Mouse (Mus musculus): ENCODE results near the gene Olfr695. TPM values are rescaled to one million over a fixed set of nuclear protein-coding genes. Genes with fewer than 3 reads are reported as not detected.

Gene Olfr695
- polyA plus RNA-seq (2012; rRNA removed) = not detected in 2 replicates

DNA sequence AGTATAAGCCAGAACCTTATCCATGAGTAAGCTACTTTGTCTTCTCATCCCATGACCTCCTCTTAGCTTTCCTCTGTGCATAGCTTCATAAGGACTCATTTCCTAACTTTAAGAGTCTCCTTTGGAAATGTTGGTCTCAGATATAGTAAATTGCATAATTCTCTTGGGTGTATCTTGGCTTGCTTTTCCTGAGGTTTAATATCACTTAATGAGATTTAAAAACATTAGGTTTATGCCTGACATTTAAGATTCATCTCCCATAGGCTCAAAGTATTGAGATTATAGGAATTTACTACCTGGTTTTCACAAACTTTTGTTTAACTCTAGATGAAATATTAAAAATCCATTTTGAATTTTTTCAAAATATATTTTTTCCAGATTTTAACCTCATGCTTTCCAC is at the start of gene Olfr695:
Gene Olfr695, minus strand, starts transcription at position 101 of the 400 bp plus-strand sequence.

DNA sequence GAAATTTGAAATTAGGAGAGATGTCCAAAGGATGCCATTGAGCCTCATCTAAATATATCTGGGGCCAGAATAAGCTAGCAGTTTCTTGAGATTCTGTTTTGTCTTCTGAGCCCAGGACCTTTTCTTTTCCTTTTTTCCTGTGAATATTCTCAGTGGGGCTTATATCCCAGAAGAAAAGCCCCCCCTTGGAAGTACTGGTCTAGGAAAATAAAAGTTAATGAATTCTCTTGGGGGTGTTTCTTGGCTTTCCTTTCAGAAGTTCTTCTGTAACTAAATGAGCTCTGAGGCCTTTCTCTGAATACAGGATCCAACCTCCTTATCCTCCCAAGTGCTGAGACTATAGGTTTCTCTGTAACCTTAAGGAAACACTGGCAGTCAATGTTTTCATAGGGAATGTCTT is 39.1 kb upstream of the Olfr695 start, which contains the start of gene Olfr698:
Gene Olfr698, minus strand, starts transcription at position 101 of the 400 bp plus-strand sequence.

GRCm38 (mm10) chr7:106742343-106742742 is 26.1 kb upstream of the Olfr695 start, which contains the start of gene Olfr697:
Gene Olfr697 (minus strand): TSS chr7:106742443.

DNA sequence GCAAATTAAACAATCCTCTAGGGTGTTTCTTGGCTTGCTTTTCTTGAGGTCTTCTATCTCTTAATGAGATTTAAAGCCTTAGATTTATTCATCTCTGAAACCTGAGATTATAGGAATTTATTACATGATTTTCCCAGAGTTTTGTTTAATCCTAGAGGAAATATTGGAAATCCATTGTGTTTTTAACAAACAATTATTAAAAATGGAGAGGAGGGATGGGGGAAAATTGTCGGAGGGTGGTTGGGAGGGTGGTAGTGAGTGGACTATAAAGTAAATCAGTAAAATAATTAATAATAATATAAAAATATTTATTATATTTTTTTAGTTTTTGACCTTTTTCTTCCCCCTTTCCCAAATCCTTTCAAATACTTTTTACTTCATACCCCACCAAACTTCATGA is 24.5 kb downstream of the Olfr695 start, which contains the start of gene Olfr694:
Gene Olfr694, minus strand, starts transcription at position 101 of the 400 bp plus-strand sequence.

DNA sequence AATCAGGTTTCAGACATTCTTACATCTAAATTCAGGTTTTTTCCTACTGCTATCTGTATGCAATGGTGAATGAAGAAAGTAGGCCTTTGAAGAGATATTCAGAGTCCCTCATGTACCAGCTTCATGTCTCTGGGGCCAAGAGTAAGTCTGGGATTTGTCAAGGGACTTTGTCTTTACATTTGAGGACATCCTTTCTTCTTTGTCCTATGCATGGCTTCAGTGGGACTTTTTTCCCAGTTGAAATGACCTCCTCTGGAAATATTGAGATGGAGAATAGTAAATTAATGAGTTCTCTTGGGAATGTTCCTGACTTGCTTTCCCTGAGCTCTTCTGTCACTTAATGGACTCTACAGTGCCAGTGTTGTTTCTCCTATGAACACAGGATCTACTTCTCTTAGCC is 35.7 kb downstream of the Olfr695 start, which contains the start of gene Olfr693:
Gene Olfr693, minus strand, starts transcription at position 101 of the 400 bp plus-strand sequence.

Other genes starting within 250 kb of the Olfr695 start
- not detected in 2 replicates for gene Olfr693, start 35.8 kb downstream of the Olfr695 start, polyA plus RNA-seq (2012; rRNA removed)
- not detected in 2 replicates for gene Olfr694, start 24.6 kb downstream of the Olfr695 start, polyA plus RNA-seq (2012; rRNA removed)
- gene Olfr697, start 26.0 kb upstream of the Olfr695 start, polyA plus RNA-seq (2012; rRNA removed) = not detected in 2 replicates
- not detected in 2 replicates for gene Olfr698, start 39.0 kb upstream of the Olfr695 start, polyA plus RNA-seq (2012; rRNA removed)
- gene Olfr699, start 76.8 kb upstream of the Olfr695 start, polyA plus RNA-seq (2012; rRNA removed) = not detected in 2 replicates
- not detected in 2 replicates for gene Olfr700, start 92.4 kb upstream of the Olfr695 start, polyA plus RNA-seq (2012; rRNA removed)
- gene Olfr701, start 97.7 kb upstream of the Olfr695 start, polyA plus RNA-seq (2012; rRNA removed) = not detected in 2 replicates
- gene Olfr702, start 117.5 kb upstream of the Olfr695 start, polyA plus RNA-seq (2012; rRNA removed) = not detected in 2 replicates
- gene Olfr703, start 127.0 kb upstream of the Olfr695 start, polyA plus RNA-seq (2012; rRNA removed) = not detected in 2 replicates
- not detected in 2 replicates for gene Olfr704, start 146.8 kb upstream of the Olfr695 start, polyA plus RNA-seq (2012; rRNA removed)
- gene Olfr705, start 160.5 kb upstream of the Olfr695 start, polyA plus RNA-seq (2012; rRNA removed) = not detected in 2 replicates
- not detected in 2 replicates for gene Olfr706, start 171.8 kb upstream of the Olfr695 start, polyA plus RNA-seq (2012; rRNA removed)
- not detected in 2 replicates for gene Olfr707, start 184.8 kb upstream of the Olfr695 start, polyA plus RNA-seq (2012; rRNA removed)
- not detected in 2 replicates for gene Olfr1532-ps1, start 191.6 kb upstream of the Olfr695 start, polyA plus RNA-seq (2012; rRNA removed)
- not detected in 2 replicates for gene Olfr709-ps1, start 215.8 kb upstream of the Olfr695 start, polyA plus RNA-seq (2012; rRNA removed)
- not detected in 2 replicates for gene Olfr710, start 231.9 kb upstream of the Olfr695 start, polyA plus RNA-seq (2012; rRNA removed)
- gene Olfr6, start 247.5 kb upstream of the Olfr695 start, polyA plus RNA-seq (2012; rRNA removed) = not detected in 2 replicates